Mouse (Mus musculus) ES-Bruce4 (cell line): ENCODE measurements at regions not wholly inside any gene's neighbourhood (a gene's known extent, or its start where the extent isn't known, plus 50 kb on each side); places are given as distances from the start of the nearest gene placed in this dataset.

ENCODE experiments used
- H3K27ac ChIP-seq: 2 replicates; pipeline ENCODE4 v1.5.1; 2012; ENCODE audit warnings: low read length, inconsistent platforms; ENCODE audit not compliant: insufficient read depth
- H3K27me3 ChIP-seq: 2 replicates; pipeline ENCODE4 v1.6.1; 2012; ENCODE audit warnings: mild to moderate bottlenecking, low read length, inconsistent platforms; ENCODE audit not compliant: control insufficient read depth, poor library complexity, insufficient read depth, severe bottlenecking
- H3K36me3 ChIP-seq: 2 replicates; pipeline ENCODE4 v1.6.1; 2012; ENCODE audit warnings: inconsistent platforms, mild to moderate bottlenecking, low read length, moderate library complexity; ENCODE audit not compliant: control insufficient read depth, poor library complexity, insufficient read depth, severe bottlenecking
- H3K4me1 ChIP-seq: one replicate; pipeline ENCODE4 v1.8.1; 2011; ENCODE audit warnings: low read length; ENCODE audit not compliant: control insufficient read depth, insufficient read depth
- H3K4me3 ChIP-seq: 2 replicates; pipeline ENCODE4 v1.5.1; 2011; ENCODE audit warnings: low read depth, mild to moderate bottlenecking, low read length
- H3K9ac ChIP-seq: 2 replicates; pipeline ENCODE4 v1.6.1; 2012; ENCODE audit warnings: low read depth, mild to moderate bottlenecking, inconsistent platforms; ENCODE audit not compliant: poor library complexity, severe bottlenecking
- H3K9me3 ChIP-seq: replicated peaks from 2 replicates; pipeline ENCODE4 v1.6.1; 2012; ENCODE audit warnings: mild to moderate bottlenecking, low read length, inconsistent platforms; ENCODE audit not compliant: control insufficient read depth, poor library complexity, insufficient read depth, severe bottlenecking
- CTCF ChIP-seq: IDR thresholded peaks from one replicate; pipeline ENCODE4 v1.8.1; 2011; ENCODE audit warnings: low read depth, low read length
- EP300 ChIP-seq: IDR thresholded peaks from 2 replicates; pipeline ENCODE4 v1.6.1; 2011; ENCODE audit warnings: low read depth, low read length; ENCODE audit not compliant: insufficient read depth
- POLR2A ChIP-seq: IDR thresholded peaks from one replicate; pipeline ENCODE4 v1.8.1; 2011; ENCODE audit warnings: low read length; ENCODE audit not compliant: insufficient read depth

GRCm38 (mm10) chr17:82925751-82926150 is 289.3 kb upstream of the Pkdcc start:
- no peaks in the 10 kb centered on the region for H3K27me3 ChIP-seq
- no peaks in the 10 kb centered on the region for H3K36me3 ChIP-seq
- H3K4me1 ChIP-seq: no peaks in the 10 kb centered on the region
- H3K27ac ChIP-seq: no peak overlapping the region
- no peak overlapping the region for H3K4me3 ChIP-seq
- TF ChIP-seq EP300 (no peak), POLR2A (no peak), CTCF (no peak)
- H3K9me3 ChIP-seq: no peaks in the 10 kb centered on the region
- H3K9ac ChIP-seq: no peak overlapping the region

GRCm38 (mm10) chr17:82927681-82928080 is 287.4 kb upstream of the Pkdcc start:
- Histone ChIP-seq H3K36me3 (no peaks in the 10 kb centered on the region), H3K9me3 (no peaks in the 10 kb centered on the region), H3K9ac (no peak overlapping the region), H3K27me3 (no peaks in the 10 kb centered on the region), H3K4me3 (no peak overlapping the region), H3K27ac (no peak overlapping the region), H3K4me1 (no peaks in the 10 kb centered on the region)
- TF ChIP-seq POLR2A (no peak), EP300 (no peak), CTCF (no peak)

DNA sequence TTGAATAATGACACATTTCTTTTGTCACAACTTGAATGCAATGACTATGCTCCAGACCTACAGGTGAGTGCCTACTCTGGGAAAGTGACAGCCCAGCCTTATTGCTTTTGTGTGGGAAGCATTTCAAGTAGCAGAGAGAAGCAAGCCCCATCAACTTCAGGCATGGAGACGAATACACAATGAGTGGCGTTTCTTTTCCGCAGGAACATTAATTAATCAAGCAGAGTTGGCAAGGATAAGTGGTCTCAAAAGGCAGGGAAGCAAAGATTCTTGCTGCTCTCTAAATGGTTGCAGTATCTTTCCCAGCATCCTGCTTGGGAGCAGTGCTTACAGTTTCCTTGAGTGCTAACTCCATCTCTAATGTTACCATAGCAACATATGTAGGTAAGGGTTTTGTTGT is 285.6 kb upstream of the Pkdcc start:
- Histone ChIP-seq H3K4me3 (no peak overlapping the region), H3K36me3 (no peaks in the 10 kb centered on the region), H3K9me3 (no peaks in the 10 kb centered on the region), H3K9ac (no peak overlapping the region), H3K4me1 (no peaks in the 10 kb centered on the region), H3K27me3 (no peaks in the 10 kb centered on the region), H3K27ac (no peak overlapping the region)
- TF ChIP-seq POLR2A: no peak
- TF ChIP-seq EP300: no peak
- TF ChIP-seq CTCF: no peak

- H3K27me3 ChIP-seq: no peaks in the 10 kb centered on the region
- no peaks in the 10 kb centered on the region for H3K9me3 ChIP-seq
- no peaks in the 10 kb centered on the region for H3K36me3 ChIP-seq
- H3K4me3 ChIP-seq: no peak overlapping the region
- no peak for TF ChIP-seq POLR2A
- TF ChIP-seq CTCF: no peak
- TF ChIP-seq EP300: no peak
- no peak overlapping the region for H3K9ac ChIP-seq
- H3K4me1 ChIP-seq: no peaks in the 10 kb centered on the region
- H3K27ac ChIP-seq: no peak overlapping the region
Observed at GRCm38 (mm10) chr17:82930738-82931137, 284.4 kb upstream of the Pkdcc start.

- no peaks in the 10 kb centered on the region for H3K27me3 ChIP-seq
- H3K27ac ChIP-seq: no peak overlapping the region
- no peak overlapping the region for H3K9ac ChIP-seq
- no peak for TF ChIP-seq CTCF
- TF ChIP-seq EP300: no peak
- TF ChIP-seq POLR2A: no peak
- no peaks in the 10 kb centered on the region for H3K4me1 ChIP-seq
- no peaks in the 10 kb centered on the region for H3K9me3 ChIP-seq
- H3K36me3 ChIP-seq: no peaks in the 10 kb centered on the region
- no peak overlapping the region for H3K4me3 ChIP-seq
Observed at GRCm38 (mm10) chr17:82931476-82931875, 283.6 kb upstream of the Pkdcc start.

DNA sequence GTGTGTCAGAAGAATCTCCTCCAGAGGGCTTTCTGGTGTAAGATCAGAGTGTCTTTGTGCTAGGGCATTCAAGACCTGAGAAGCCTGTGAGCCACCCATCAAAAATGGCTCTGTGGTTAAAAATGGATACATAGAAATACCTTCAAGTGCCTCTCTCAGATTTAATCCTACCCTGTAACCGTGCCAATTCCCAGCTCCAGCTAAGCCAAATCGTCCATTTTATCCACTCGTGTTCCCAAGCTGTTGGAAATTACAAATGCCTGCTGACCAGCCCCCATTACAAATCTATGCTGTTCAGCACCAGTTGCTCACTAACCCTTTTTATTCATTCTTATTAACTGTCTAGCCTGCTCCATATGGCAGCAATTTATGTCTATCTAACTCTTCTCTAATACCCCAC is 278.3 kb upstream of the Pkdcc start:
- no peak overlapping the region for H3K9ac ChIP-seq
- H3K27me3 ChIP-seq: no peaks in the 10 kb centered on the region
- no peaks in the 10 kb centered on the region for H3K4me1 ChIP-seq
- no peak overlapping the region for H3K4me3 ChIP-seq
- no peaks in the 10 kb centered on the region for H3K9me3 ChIP-seq
- H3K27ac ChIP-seq: no peak overlapping the region
- no peaks in the 10 kb centered on the region for H3K36me3 ChIP-seq
- TF ChIP-seq EP300 (no peak), CTCF (no peak), POLR2A (no peak)
